Mouse (Mus musculus): ENCODE results near the gene Rab6a.
A peak's percentile ranks its signal among the peaks of the same experiment; 100 is the strongest.

The Rab6a gene

DNA sequence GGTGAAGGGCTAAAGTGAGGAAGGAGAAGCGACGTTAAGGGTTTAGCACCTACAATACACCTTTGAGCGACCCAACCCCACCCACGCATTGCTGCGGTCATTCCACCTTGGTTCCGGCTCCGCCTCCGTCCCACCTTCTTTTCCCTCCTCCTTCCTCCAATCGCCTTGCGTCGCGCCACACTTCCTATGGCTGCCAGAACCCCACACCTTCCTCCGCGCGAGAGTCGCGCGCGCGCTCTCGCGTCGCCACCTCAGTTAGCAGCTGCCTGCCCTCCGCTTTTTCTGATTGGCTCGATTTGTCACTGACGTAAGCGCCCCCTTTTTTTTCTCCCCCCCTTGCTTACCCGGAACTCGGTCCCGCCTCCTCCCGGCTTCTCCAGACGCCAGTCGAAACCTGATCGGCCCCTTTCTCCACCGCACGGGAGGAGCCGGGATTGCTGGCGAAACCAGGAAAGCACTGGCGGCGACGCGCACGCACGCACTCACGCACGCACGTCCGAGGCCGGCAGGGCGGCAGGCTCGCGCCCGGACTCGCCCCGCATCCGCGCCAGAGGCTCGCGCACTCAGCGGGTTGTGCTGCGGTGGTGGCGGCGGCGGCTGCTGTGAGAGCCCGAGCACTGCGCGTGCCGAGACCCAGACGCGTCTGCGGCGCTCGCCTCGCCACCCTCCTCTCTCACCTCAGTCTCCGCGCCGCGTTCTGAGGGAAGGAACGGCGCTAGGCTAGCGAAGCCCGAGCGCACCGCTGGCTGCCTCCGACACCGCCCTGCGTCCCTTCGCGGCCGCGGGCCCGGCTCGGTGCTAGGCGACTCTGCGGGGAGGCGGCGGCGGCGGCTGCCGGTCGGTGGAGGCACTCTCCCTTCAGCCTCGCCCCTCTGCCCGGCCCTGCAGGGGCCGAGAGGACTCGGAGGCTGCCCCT, at the start of gene Rab6a:
Gene Rab6a (plus strand): TSS at position 197 of the 916 bp plus-strand sequence.
- peak; percentile 98 for DNase-seq (ENCODE audit: low read depth, low spot score)

DNA sequence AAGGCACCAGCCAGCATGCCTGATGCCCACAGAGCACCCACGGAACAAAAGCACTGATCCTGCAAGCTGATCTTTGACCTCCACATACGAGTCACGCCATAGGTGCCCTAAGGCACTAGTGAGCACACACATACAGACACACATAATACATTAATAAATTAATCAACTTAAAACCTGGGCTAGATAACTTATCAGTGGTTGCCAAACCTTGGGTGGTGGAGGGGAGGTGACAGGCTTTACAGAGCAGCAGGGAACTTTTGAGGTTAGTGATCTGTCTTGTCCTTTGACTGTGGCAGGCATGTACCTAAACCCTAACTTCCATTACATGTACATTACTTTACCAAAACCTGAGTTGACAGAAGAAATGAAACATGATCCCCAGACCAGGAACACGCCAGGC, 47.9 kb upstream of the Rab6a start:
- no peak for DNase-seq (ENCODE audit: low read depth, low spot score)

GRCm38 (mm10) chr7:100561861-100562587, 45.2 kb upstream of the Rab6a start:
- no peak for DNase-seq (ENCODE audit: low read depth, low spot score)

DNA sequence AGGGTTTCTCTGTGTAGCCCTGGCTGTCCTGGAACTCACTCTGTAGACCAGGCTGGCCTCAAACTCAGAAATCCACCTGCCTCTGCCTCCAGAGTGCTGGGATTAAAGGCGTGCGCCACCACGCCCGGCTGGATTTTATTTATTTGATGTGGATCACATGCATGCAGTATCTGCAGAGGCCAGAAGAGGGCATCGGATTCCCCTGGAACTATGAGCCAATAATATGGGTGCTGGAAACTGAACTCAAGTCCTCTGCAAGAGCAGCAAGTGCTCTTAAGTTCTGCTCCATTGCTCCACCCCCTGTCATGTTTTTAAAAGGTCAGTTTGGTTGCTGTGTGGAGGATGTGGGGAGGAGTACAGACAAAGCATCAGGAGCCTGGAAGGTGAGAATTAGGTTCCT, 40.0 kb upstream of the Rab6a start:
- DNase-seq (ENCODE audit: low read depth, low spot score): peak; percentile 21

GRCm38 (mm10) chr7:100569907-100570306, 37.3 kb upstream of the Rab6a start:
- DNase-seq (ENCODE audit: low read depth, low spot score): no peak

DNA sequence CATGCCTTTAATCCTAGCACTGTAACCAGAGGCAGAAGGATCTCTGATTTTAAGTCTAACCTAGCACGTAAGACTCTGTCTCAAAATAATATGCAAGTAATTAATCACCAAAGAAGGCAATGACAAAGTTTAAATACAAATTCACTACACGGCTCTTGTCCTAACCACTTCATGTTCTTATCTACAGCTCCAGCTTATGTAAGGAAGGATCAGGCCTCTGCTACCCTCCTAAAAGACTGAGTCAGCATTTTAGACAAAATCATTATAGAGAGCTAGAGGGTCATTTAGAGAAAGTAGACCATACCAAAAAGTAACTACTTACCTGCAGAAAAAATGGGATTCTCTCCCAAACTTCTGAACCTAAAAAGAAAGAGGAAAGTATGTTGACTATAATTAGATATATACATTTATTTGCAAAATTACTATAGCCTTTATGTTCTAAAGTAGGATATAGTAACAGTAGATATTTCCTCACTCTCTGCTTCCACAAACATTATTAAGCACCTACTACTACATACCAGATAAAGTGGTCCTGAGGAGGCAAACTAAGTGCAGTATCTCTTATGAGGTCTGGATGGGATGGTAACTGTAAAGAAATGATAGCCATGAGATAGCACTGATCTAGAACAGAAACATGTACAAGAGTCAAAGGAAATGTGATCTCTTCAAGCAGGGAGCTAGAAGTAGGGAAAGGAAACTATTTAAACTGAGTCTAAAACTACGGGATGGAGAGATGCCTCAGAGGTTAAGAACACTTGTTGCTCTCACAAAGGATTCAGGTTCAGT, 36.1 kb upstream of the Rab6a start:
- no peak for DNase-seq (ENCODE audit: low read depth, low spot score)

DNA sequence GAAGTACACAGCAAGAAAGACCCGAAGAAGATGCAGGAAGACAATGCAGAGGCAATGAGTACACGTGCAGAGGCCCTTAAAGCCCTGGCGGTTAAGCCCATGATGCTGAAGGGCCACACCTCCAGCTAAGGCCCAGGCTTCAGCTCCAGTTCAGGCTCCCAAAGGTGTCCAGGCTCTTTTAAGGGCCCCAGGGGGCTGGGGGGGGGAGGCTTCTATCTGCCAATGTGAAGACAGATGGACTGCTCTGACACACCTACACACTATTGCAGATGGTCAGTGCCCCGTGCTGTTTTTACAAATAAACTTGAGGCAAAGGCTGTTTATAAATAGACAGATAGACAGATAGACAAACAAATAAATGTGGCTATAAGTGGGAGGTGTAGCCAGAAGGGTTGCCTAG, 35.1 kb upstream of the Rab6a start:
- no peak for DNase-seq (ENCODE audit: low read depth, low spot score)

- DNase-seq (ENCODE audit: low read depth, low spot score): no peak
These were observed 34.5 kb upstream of the Rab6a start for GRCm38 (mm10) chr7:100572704-100573103.

GRCm38 (mm10) chr7:100578794-100579193, 28.4 kb upstream of the Rab6a start:
- no peak for DNase-seq (ENCODE audit: low read depth, low spot score)

DNA sequence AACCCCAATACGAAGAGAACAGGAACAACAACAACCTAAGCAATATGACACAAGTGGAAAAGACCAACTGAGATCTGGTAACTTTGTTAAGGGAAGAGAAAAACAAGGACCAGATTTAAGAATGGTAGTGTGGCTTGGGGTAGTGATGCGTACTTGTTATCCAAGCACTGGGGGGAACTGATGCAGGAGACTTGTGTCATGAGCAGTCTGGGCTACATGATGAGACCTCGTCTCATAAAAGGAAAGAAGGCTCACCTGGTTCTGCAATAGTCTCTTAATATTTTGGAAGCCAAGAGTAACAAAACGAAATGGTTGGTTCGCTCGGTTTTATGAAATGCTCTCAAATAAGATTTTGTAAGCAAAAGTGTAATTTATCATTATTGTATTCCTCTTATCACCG, 25.0 kb upstream of the Rab6a start:
- DNase-seq (ENCODE audit: low read depth, low spot score): no peak

DNA sequence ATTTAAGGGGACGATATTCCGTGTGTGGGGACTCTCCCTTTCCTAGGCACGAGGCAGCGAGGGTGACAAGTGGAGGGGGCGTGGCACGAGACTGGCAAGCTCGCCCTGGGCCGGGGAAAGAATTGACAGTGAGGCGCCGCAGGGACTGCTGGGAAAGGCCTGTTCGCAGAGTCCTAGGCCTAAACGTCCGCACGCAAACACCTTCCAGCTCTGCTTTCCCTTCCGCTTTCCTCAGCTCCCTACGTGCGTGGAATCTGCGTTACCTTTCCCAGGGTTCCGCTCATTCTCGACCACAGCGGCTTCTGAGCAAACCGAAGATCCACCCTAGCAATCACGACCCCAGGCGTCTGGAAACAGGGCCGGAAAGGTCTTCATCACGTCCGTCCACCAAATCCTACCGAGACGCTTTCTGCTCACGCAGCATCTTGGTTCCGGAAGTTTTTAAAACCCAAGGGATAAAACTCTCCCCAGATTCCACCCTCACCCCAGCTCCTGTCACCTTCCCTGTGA, 24.4 kb upstream of the Rab6a start:
- peak; percentile 86 for DNase-seq (ENCODE audit: low read depth, low spot score)

GRCm38 (mm10) chr7:100589816-100590215, 17.4 kb upstream of the Rab6a start:
- DNase-seq (ENCODE audit: low read depth, low spot score): peak; percentile 6

DNA sequence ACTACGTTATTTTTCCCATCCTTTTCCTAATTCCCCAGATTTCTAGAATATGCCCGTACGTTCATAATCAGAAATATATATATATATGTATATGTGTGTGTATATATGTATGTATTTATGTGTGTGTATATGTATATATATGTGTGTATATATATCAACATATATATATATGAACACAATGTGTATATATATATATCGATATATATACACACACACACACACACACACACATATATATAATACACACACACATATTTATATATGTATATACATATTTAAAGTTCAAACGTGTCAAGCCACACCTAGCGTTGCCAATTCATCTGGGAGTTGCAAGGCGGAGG, 16.7 kb upstream of the Rab6a start:
- DNase-seq (ENCODE audit: low read depth, low spot score): peak; percentile 2

DNA sequence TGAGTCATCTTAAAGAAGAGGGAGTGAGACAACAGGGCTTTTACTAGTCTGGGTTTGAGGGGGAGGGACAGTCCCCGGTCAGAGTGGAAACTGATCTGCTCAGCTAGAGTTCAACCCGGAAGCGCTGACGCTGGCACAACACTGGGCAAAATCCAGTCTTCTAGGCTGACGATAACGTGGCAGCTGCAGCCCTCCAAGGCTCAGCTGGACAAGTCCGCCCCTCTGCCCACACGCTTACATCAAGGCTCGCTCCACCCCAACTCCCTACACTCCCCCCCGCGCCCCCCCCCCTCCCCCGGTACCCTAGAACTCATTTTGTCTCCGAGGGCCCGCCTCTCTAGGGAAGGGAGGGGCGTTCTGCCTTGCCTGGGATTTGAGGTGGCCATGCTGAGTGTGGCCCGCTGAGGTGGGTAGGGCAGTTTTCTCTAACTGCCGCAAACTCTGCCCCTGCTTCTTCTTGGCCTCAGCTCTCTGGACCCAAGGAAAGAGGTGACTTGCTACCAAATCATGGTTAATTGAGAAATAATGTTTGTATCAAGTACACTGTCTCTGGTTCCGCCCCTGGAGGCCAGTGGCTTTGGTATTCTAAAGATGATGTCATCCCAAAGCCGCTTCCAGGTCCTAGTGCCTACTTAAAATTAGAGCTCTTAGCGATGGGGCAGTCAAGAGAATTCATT, 16.2 kb upstream of the Rab6a start:
- DNase-seq (ENCODE audit: low read depth, low spot score): peak; percentile 97

- no peak for DNase-seq (ENCODE audit: low read depth, low spot score)
These were observed 15.7 kb upstream of the Rab6a start for GRCm38 (mm10) chr7:100591522-100591852.

DNA sequence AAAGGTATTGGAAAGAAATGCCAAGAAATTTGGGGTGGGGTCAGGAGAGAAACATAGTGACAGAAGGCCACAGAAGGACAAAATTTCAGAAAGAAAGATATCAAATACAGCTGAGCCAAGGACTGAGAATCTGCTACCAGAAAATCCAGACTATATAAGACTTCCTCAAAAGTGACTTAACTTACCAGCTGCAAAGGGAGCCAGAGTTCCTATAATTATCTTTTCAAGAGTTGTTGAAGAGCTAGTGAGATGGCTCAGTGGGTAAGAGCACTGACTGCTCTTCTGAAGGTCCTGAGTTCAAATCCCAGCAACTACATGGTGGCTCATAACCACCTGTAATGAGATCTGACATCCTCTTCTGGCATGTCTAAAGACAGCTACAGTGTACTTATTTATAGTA, 13.9 kb upstream of the Rab6a start:
- DNase-seq (ENCODE audit: low read depth, low spot score): no peak

DNA sequence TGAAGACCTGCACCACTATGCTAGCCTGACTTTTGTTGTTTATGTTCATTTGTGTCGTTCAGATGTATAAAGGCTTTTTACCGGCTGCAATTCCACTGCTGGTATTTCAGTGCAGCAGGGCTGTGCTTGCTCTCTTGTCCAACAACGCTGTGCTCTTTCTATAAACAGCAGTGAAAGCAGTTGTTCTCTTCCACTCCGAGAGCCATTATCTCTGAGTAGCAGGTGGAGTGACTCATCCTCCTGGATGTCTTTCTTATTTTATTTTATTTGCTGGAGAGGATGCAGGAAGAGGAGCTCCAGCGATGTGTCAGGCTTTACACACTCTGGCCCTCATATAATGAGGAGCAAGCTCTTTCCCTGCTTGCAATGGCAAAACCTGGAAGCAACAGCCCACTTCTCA, 7.0 kb upstream of the Rab6a start:
- no peak for DNase-seq (ENCODE audit: low read depth, low spot score)

- DNase-seq (ENCODE audit: low read depth, low spot score): peak; percentile 41
These were observed 1.0 kb downstream of the Rab6a start, which contains the start of gene Mrpl48 for GRCm38 (mm10) chr7:100608130-100608741. Gene Mrpl48, minus strand, starts transcription at chr7:100608301.

- no peak for DNase-seq (ENCODE audit: low read depth, low spot score)
These were observed 1.7 kb downstream of the Rab6a start for GRCm38 (mm10) chr7:100608910-100609309.

GRCm38 (mm10) chr7:100616121-100616857, 9.1 kb downstream of the Rab6a start:
- DNase-seq (ENCODE audit: low read depth, low spot score): no peak
